Mouse (Mus musculus): ENCODE results near the gene Brms1l.
A peak's percentile ranks its signal among the peaks of the same experiment; 100 is the strongest.
"Not testable (repeated sequence)": the region's sequence is repeated elsewhere in the genome, so short reads cannot be mapped to it uniquely, and the experiment has no call there.

The Brms1l gene

GRCm38 (mm10) chr12:55836199-55836951 lies at the start of gene Brms1l:
Brms1l (plus strand) TSS chr12:55836324.
- DNase-seq = peak; percentile 98

GRCm38 (mm10) chr12:55794485-55794884 lies 41.6 kb upstream of the Brms1l start:
- not testable (repeated sequence) for DNase-seq

GRCm38 (mm10) chr12:55797103-55797502 lies 39.0 kb upstream of the Brms1l start:
- no peak for DNase-seq

DNA sequence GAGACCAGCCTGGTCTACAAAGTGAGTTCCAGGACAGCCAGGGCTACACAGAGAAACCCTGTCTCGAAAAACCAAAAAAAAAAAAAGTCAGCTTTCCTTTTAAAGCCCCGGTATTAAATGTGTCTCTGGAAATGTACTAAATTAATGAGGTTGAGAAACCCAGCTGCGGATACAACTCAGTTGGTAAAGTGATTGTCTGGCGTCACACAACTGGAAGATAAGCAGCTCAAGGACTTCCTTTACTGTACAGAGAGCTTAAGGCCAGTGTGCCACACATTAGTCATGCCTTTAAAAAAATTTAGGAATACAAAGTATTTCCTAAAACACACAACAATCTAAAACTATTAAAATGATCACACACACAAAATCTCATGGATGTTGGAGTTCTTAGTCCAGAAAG lies 37.4 kb upstream of the Brms1l start:
- DNase-seq = no peak

GRCm38 (mm10) chr12:55800144-55800543 lies 36.0 kb upstream of the Brms1l start:
- DNase-seq = no peak

GRCm38 (mm10) chr12:55801131-55801530 lies 35.0 kb upstream of the Brms1l start:
- no peak for DNase-seq

GRCm38 (mm10) chr12:55805035-55805434 lies 31.1 kb upstream of the Brms1l start:
- DNase-seq = no peak

DNA sequence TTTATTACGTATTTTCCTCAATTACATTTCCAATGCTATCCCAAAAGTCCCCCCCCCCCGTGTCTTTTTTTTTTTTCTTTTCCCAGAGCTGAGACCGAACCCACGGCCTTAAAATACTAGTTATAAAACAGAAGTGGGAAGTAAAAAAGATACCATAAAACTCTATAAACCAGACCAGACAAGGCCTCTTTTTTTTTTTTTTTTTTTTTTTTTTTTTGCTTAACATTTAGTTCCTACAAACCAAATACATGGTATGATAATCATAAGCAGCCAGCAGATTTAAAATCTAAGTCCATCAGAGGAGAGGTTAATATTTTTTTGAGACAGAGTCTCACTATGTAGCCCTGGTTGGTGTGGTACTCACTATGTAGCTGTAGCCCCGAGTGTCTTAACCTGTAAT lies 19.6 kb upstream of the Brms1l start:
- DNase-seq = no peak

GRCm38 (mm10) chr12:55820119-55820660 lies 15.9 kb upstream of the Brms1l start:
- peak; percentile 36 for DNase-seq

- DNase-seq = peak; percentile 94
Measured at GRCm38 (mm10) chr12:55820661-55821314, 15.3 kb upstream of the Brms1l start, which contains the start of gene Ralgapa1. Ralgapa1 (minus strand) TSS chr12:55821167.

DNA sequence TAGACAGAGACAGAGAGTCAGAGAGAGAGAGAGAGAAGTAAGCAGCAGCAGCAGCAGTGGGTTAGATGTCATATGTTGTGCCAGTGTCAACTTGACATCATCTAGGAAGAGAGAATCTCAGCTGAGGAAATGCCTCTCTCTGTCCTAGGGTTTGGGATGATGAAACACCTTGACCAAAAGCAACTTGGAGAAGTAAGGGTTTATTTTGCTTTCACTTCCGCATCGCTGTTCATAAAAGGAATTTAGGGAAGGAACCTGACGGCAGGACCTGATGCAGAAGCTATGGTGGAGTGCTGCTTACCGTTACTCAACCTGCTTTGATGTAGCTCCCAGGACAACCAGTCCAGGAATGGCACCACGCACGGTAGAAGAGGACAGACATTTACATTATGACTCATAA lies 12.1 kb upstream of the Brms1l start:
- no peak for DNase-seq

DNA sequence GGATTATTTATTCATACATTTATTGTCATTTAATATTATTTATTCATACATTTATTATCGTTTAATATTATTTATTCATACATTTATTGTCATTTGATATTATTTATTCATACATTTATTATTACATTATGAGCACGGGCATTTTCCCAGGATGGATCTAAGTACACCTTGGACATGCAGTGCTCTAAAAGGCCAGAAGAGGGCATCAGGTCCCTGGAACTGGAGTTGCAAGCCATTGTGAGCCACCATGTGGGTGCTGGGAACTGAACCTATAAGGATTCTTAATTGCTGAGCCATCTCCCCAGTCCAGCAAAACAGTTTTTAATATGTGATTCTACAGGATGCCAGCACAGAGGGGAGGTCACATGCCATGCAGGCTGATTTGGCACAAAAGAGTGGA lies 10.6 kb upstream of the Brms1l start:
- DNase-seq = no peak

DNA sequence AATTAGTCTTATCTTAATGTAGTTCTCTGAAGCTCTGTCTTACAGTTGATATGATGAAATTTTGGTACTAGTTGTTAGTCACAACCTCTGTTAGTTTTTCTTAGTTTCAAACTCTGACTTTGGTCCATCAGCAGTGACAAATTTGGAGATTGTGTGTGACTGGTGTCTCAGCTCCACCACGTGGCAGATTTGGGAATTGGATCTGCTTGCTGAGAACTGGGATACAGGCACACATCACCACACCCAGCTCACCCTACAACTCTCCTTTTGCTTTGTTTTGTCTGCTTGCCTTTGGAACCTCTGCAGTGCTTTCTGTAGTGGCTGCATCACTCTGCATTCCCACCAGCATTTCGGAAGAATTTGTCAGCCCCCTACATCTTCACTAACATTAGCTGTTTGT lies 5.0 kb upstream of the Brms1l start:
- DNase-seq = peak; percentile 86

GRCm38 (mm10) chr12:55832961-55833360 lies 3.2 kb upstream of the Brms1l start:
- DNase-seq = no peak

GRCm38 (mm10) chr12:55833906-55834625 lies 2.1 kb upstream of the Brms1l start:
- no peak for DNase-seq

DNA sequence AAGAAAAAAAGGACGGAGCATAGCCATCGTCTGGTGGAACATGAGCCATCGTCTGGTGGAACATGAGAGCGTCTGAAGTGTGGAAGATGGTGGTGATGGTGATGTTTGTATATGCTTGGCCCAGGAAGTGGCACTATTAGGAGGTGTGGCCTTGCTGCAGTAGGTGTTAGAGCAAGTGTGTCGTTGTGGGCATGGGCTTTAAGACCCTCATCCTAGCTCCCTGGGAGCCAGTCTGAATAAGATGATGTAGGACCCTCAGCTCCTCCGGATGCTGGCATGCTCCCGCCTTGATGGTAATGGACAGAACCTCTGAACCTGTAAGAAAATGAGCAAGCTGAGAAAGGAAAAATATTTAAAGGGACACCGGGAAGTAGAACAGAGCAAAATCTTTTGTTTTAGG lies 1.2 kb upstream of the Brms1l start:
- DNase-seq = no peak

DNA sequence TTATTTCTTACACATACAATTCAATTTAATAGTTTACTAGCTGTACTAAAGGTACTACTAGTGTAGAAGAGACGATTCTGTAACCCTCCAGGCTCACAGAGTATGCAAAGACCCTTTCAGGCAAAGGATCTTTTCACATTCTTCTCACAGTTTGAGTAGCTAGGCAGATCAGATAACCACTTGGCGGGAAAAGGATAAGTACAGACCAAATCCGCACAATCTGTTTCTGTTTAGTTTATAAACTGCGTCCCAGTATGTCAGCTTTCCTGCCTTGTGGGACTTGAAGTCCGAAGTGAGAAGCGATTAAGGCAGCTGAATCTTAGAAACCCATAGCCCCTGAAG lies 296 bp upstream of the Brms1l start:
- DNase-seq = no peak

DNA sequence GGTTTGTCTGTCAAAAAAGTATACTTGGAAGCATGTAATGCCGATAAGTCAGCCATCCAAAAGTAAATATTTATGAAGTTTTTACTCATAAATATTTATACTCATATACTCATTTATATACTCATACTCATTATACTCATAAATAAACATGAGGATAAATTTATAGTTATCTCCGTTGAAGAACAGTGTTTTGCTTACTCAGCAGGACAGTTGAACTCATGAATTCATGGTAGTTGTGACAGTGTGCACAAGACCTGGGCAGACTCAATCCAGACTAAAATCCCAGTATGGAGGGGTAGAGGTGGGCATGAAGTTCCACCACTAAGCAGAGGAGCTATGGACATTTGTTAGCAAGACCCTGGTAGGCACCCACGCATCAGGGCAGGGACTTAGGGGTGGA lies 1.4 kb downstream of the Brms1l start:
- no peak for DNase-seq

- DNase-seq = peak; percentile 34
Measured at GRCm38 (mm10) chr12:55846741-55847140, 10.6 kb downstream of the Brms1l start.

GRCm38 (mm10) chr12:55847851-55848250 lies 11.7 kb downstream of the Brms1l start:
- no peak for DNase-seq

- no peak for DNase-seq
Measured at GRCm38 (mm10) chr12:55850650-55851049, 14.5 kb downstream of the Brms1l start.

- no peak for DNase-seq
Measured at GRCm38 (mm10) chr12:55859409-55860349, 23.6 kb downstream of the Brms1l start.

All from kidney, postnatal 10 days (tissue).